Mouse (Mus musculus) CH12.LX (cell line): ENCODE data around the gene Tlx3. TPM values are rescaled to one million over a fixed set of nuclear protein-coding genes. Genes with fewer than 3 reads are reported as not detected.
A peak's percentile ranks its signal among the peaks of the same experiment; 100 is the strongest.

Experiments
- DNase-seq: peaks from one replicate; pipeline ENCODE4 v3.0.0-alpha.2; 2013; ENCODE audit errors: extremely low read depth
- H3K27ac ChIP-seq: 2 replicates; pipeline ENCODE4 v1.5.1; 2012; ENCODE audit warnings: low read depth, mild to moderate bottlenecking, control low read depth, moderate library complexity; ENCODE audit not compliant: insufficient read depth
- H3K27me3 ChIP-seq: replicated peaks from 2 replicates; pipeline ENCODE3; 2012; ENCODE audit warnings: inconsistent platforms
- H3K36me3 ChIP-seq, 2 experiments: replicated peaks in 1 of 2; 2 replicates each; pipeline versions ENCODE3 to v1.6.1; 2012; ENCODE audit warnings: inconsistent platforms in 1 of 2, low read length in 1 of 2, mild to moderate bottlenecking in 1 of 2, mixed read lengths in 1 of 2, moderate library complexity in 1 of 2; ENCODE audit not compliant: control insufficient read depth in 1 of 2, insufficient read depth in 1 of 2
- H3K4me1 ChIP-seq, 2 experiments: 2 replicates each; pipeline ENCODE4 v1.6.1; 2012; ENCODE audit warnings: inconsistent platforms in 1 of 2, moderate library complexity in 1 of 2; ENCODE audit not compliant: insufficient read depth in 2 of 2, control insufficient read depth in 1 of 2
- H3K4me2 ChIP-seq: 2 replicates; pipeline ENCODE4 v1.6.1; 2012; ENCODE audit warnings: low read depth, mild to moderate bottlenecking, control low read depth; ENCODE audit not compliant: poor library complexity, insufficient read depth, severe bottlenecking
- H3K4me3 ChIP-seq, 3 experiments: fragments of 150-350 bp in 1 of 3; sonication (generic) in 1 of 3; replicated peaks in 1 of 3; 2 replicates each; pipeline versions ENCODE3 to v1.5.1; 2011 to 2012; ENCODE audit warnings: low read depth in 2 of 3, low read length in 2 of 3, mild to moderate bottlenecking in 2 of 3, moderate library complexity in 2 of 3, control low read depth in 1 of 3, improper control_type of control experiment in 1 of 3, inconsistent platforms in 1 of 3, mixed read lengths in 1 of 3; ENCODE audit not compliant: poor library complexity in 1 of 3
- H3K79me2 ChIP-seq: replicated peaks from 2 replicates; pipeline ENCODE4 v1.6.1; 2012; ENCODE audit warnings: mild to moderate bottlenecking, moderate library complexity; ENCODE audit not compliant: control insufficient read depth, poor library complexity, insufficient read depth, severe bottlenecking; ENCODE audit errors: extremely low read depth
- H3K9ac ChIP-seq: 2 replicates; pipeline ENCODE4 v1.6.1; 2012; ENCODE audit warnings: low read depth, mild to moderate bottlenecking, control low read depth, moderate library complexity; ENCODE audit not compliant: insufficient read depth
- H3K9me3 ChIP-seq: replicated peaks from 2 replicates; pipeline ENCODE3; 2012; ENCODE audit warnings: low read length, inconsistent platforms, mixed read lengths
- BHLHE40 ChIP-seq: IDR thresholded peaks from 2 replicates; pipeline ENCODE4 v1.6.1; 2011; ENCODE audit warnings: mild to moderate bottlenecking, low read depth, low read length, improper control_type of control experiment
- CHD2 ChIP-seq: IDR thresholded peaks from 2 replicates; pipeline ENCODE4 v1.6.1; 2011; ENCODE audit warnings: low read length, improper control_type of control experiment
- CTCF ChIP-seq, 2 experiments: IDR thresholded peaks in 1 of 2; conservative IDR thresholded peaks in 1 of 2; 2 replicates each; pipeline ENCODE4 v1.5.1; 2011 to 2012; ENCODE audit warnings: low read depth in 2 of 2, low read length in 2 of 2, improper control_type of control experiment in 1 of 2, inconsistent platforms in 1 of 2, mild to moderate bottlenecking in 1 of 2, moderate library complexity in 1 of 2
- GABPA ChIP-seq: IDR thresholded peaks from 2 replicates; pipeline ENCODE4 v1.6.1; 2012; ENCODE audit warnings: low read depth, low read length, improper control_type of control experiment, inconsistent platforms; ENCODE audit not compliant: insufficient replicate concordance
- JUN ChIP-seq: IDR thresholded peaks from 2 replicates; pipeline ENCODE4 v1.6.1; 2011; ENCODE audit warnings: low read depth, mild to moderate bottlenecking, low read length, improper control_type of control experiment, moderate library complexity; ENCODE audit not compliant: insufficient read depth
- MAFK ChIP-seq: IDR thresholded peaks from 2 replicates; pipeline ENCODE4 v1.6.1; 2011; ENCODE audit warnings: low read length, improper control_type of control experiment; ENCODE audit not compliant: insufficient replicate concordance
- MYC ChIP-seq: IDR thresholded peaks from 2 replicates; pipeline ENCODE4 v1.6.1; 2011; ENCODE audit warnings: low read depth, mild to moderate bottlenecking, improper control_type of control experiment, low read length
- NELFE ChIP-seq: IDR thresholded peaks from 2 replicates; pipeline ENCODE4 v1.6.1; 2011; ENCODE audit warnings: low read depth, low read length, improper control_type of control experiment
- PAX5 ChIP-seq: IDR thresholded peaks from 2 replicates; pipeline ENCODE4 v1.6.1; 2012; ENCODE audit warnings: low read length, inconsistent platforms, mixed read lengths
- POLR2A ChIP-seq: IDR thresholded peaks from 2 replicates; pipeline ENCODE4 v1.6.1; 2011; ENCODE audit warnings: low read depth, mild to moderate bottlenecking, improper control_type of control experiment, low read length
- POLR2AphosphoS2 ChIP-seq: IDR thresholded peaks from 2 replicates; pipeline ENCODE4 v1.6.1; 2011; ENCODE audit warnings: low read depth, low read length, improper control_type of control experiment
- RCOR1 ChIP-seq: conservative IDR thresholded peaks from 2 replicates; pipeline ENCODE4 v1.6.1; 2012; ENCODE audit warnings: low read depth, mild to moderate bottlenecking, inconsistent platforms, low read length, improper control_type of control experiment
- SIN3A ChIP-seq: IDR thresholded peaks from 2 replicates; pipeline ENCODE4 v1.6.1; 2012; ENCODE audit warnings: low read length, improper control_type of control experiment, inconsistent platforms
- UBTF ChIP-seq: IDR thresholded peaks from 2 replicates; pipeline ENCODE4 v1.6.1; 2012; ENCODE audit warnings: low read depth, mild to moderate bottlenecking, inconsistent platforms, low read length, improper control_type of control experiment, moderate library complexity
- ZMIZ1 ChIP-seq: IDR thresholded peaks from 2 replicates; pipeline ENCODE4 v1.6.1; 2012; ENCODE audit warnings: low read depth, mild to moderate bottlenecking, inconsistent platforms, low read length, improper control_type of control experiment
- ZNF384 ChIP-seq: IDR thresholded peaks from 2 replicates; pipeline ENCODE4 v1.6.1; 2012; ENCODE audit warnings: low read depth, low read length, improper control_type of control experiment, inconsistent platforms
- dilution Hi-C: fragments of 300-500 bp; cut with MboI; formaldehyde crosslinking; loops from 2 replicates; pipeline ENCODE4 v1.14.3; 2020; ENCODE audit warnings: low sequenced_read_pairs; ENCODE audit not compliant: extremely low pct_unique_long_range_greater_than_20kb, extremely low pct_ligation_motif_present
- in situ Hi-C: fragments of 300-500 bp; cut with MboI; formaldehyde crosslinking; loops from 3 replicates; pipeline ENCODE4 v1.14.3; 2019; ENCODE audit warnings: low sequenced_read_pairs, low pct_ligation_motif_present, low pct_unique_long_range_greater_than_20kb, mixed read lengths
- polyA plus RNA-seq: library from polyadenylated mRNA; unstranded; fragments of >175 nt; gene quantifications from 2 replicates; pipeline ENCODE4 v1.2.1, GENCODE M21; 2012; ENCODE audit warnings: low read depth; ENCODE audit not compliant: insufficient read length
- total RNA-seq, 2 experiments: library from RNA; depleted of rRNA; stranded (reverse); fragments of 300-350 nt in 1 of 2; fragments of >200 nt in 1 of 2; gene quantifications; 2 replicates each; pipeline ENCODE4 v1.2.3; 2012 to 2014

Gene Tlx3
- total and polyA plus RNA-seq, 3 experiments, result not detected

GRCm38 (mm10) chr11:33151780-33152145, 51.6 kb downstream of the Tlx3 start:
- no peak overlapping the region for H3K27ac ChIP-seq
- H3K36me3 ChIP-seq, result peaks cover 48 to 80% of the 10 kb centered on the region in 2 experiments
- H3K4me2 ChIP-seq, result no peak overlapping the region
- in situ Hi-C loops (no loop called here), dilution Hi-C loops (no loop called here)
- no peak overlapping the region for H3K9ac ChIP-seq
- DNase-seq, result no peak
- H3K27me3 ChIP-seq, result no peaks in the 10 kb centered on the region
- TF ChIP-seq RCOR1, result no peak
- 0 out of 2 replicates have a peak, but pooled peaks have one; percentile 31 for TF ChIP-seq CHD2
- TF ChIP-seq PAX5, result no peak
- TF ChIP-seq, all 38 proteins: peak for 1
- Histone ChIP-seq H3K79me2 (peaks cover 20% of the 10 kb centered on the region), H3K9me3 (peaks cover 7% of the 10 kb centered on the region), H3K4me3 (no peak overlapping the region), H3K4me1 (peaks cover 5 to 41% of the 10 kb centered on the region in 2 experiments; a peak in 2 of 4 replicates)

GRCm38 (mm10) chr11:33151128-33151779, 52.1 kb downstream of the Tlx3 start:
- no peak for DNase-seq
- Histone ChIP-seq H3K4me1 (peaks cover 8 to 36% of the 10 kb centered on the region in 2 experiments; a peak in 3 of 4 replicates), H3K9ac (no peak overlapping the region)
- dilution Hi-C loops, result no loop called here
- TF ChIP-seq SIN3A, result peak; percentile 53; the same call in 1 of the 2 replicates
- no peak for TF ChIP-seq CTCF (conservative IDR thresholded peaks at IDR 0.05 in 1 of 2, IDR thresholded peaks at IDR 0.05 in 1 of 2; ENCODE audit: low read depth in 2 of 2, low read length in 2 of 2)
- TF ChIP-seq NELFE, result peak; percentile 21; the same call in 1 of the 2 replicates
- TF ChIP-seq ZNF384, result peak; percentile 54; the same call in 1 of the 2 replicates
- peak; percentile 41; the same call in 1 of the 2 replicates for TF ChIP-seq BHLHE40
- peak; percentile 80 for TF ChIP-seq POLR2AphosphoS2
- TF ChIP-seq POLR2A, result peak; percentile 11; the same call in 1 of the 2 replicates
- TF ChIP-seq JUN, result no peak
- peak; percentile 70; the same call in 1 of the 2 replicates for TF ChIP-seq ZMIZ1
- peak; percentile 15; the same call in 1 of the 2 replicates for TF ChIP-seq MYC
- TF ChIP-seq GABPA, result no peak
- no peak for TF ChIP-seq UBTF
- no peak for TF ChIP-seq MAFK
- TF ChIP-seq, all 38 proteins: peak for 8
- peaks cover 7% of the 10 kb centered on the region for H3K9me3 ChIP-seq
- H3K4me3 ChIP-seq, result no peak overlapping the region
- in situ Hi-C loops, result no loop called here
- H3K79me2 ChIP-seq, result peaks cover 15% of the 10 kb centered on the region
- H3K27me3 ChIP-seq, result no peaks in the 10 kb centered on the region
- 0 out of 2 replicates have a peak overlapping the region, but pooled peaks have one; percentile 13 for H3K27ac ChIP-seq
- H3K4me2 ChIP-seq, result no peak overlapping the region
- H3K36me3 ChIP-seq, result peaks cover 43 to 77% of the 10 kb centered on the region in 2 experiments

Other genes starting within 250 kb of the Tlx3 start
- not detected in 2 replicates for gene Fgf18, start 56.2 kb downstream of the Tlx3 start, total RNA-seq (2012; rRNA removed)
- not detected in 2 replicates for gene Fgf18, start 56.2 kb downstream of the Tlx3 start, total RNA-seq (2014; rRNA removed)
- gene Fgf18, start 56.2 kb downstream of the Tlx3 start, polyA plus RNA-seq, result 0.41 TPM in 1 of 2 replicates, not detected in the other
- gene Npm1, start 40.4 kb downstream of the Tlx3 start, total RNA-seq (2012; rRNA removed), result 3,603 and 3,941 TPM in 2 replicates
- gene Npm1, start 40.4 kb downstream of the Tlx3 start, total RNA-seq (2014; rRNA removed), result 8,076 and 8,441 TPM in 2 replicates
- gene Npm1, start 40.4 kb downstream of the Tlx3 start, polyA plus RNA-seq, result 6,953 and 7,125 TPM in 2 replicates
- gene Gm12117, start 73.1 kb upstream of the Tlx3 start, total RNA-seq (2012; rRNA removed), result not detected in 2 replicates
- not detected in 2 replicates for gene Gm12117, start 73.1 kb upstream of the Tlx3 start, total RNA-seq (2014; rRNA removed)
- gene Gm12117, start 73.1 kb upstream of the Tlx3 start, polyA plus RNA-seq, result 0.46 and 0.89 TPM in 2 replicates